Mouse (Mus musculus) neutrophil, adult 59 days (primary cell): ENCODE measurements around the gene Pak7. TPM values are rescaled to one million over a fixed set of nuclear protein-coding genes. Genes with fewer than 3 reads are reported as not detected.

ENCODE experiments used
- total RNA-seq, 2 experiments: library from RNA; stranded (reverse); gene quantifications; 1 replicate in 1 of 2; 2 replicates in 1 of 2; pipeline ENCODE4 v1.2.4; 2023

Gene Pak7
- total RNA-seq, result not detected

GRCm38 (mm10) chr2:136387181-136388131 lies at the start of gene Pak7:
TSS of gene Pak7 (minus strand) at chr2:136387967.

GRCm38 (mm10) chr2:136051688-136052289 lies 336.0 kb downstream of the Pak7 start, which contains the start of gene Lamp5:
TSS of gene Lamp5 (plus strand) at chr2:136052239.

Other genes starting within 250 kb of the Pak7 start
- not detected for gene Ankef1, start 113.9 kb upstream of the Pak7 start, total RNA-seq